Mouse (Mus musculus): Measurements from ENCODE around the gene Cd200r3. TPM values are rescaled to one million over a fixed set of nuclear protein-coding genes. Genes with fewer than 3 reads are reported as not detected.

The Cd200r3 gene
- polyA plus RNA-seq, 1 experiment from 2014 or later = not detected

- Histone ChIP-seq H3K9me3 (no peaks in the 10 kb centered on the region), H3K27ac (no peak overlapping the region), H3K4me3 (no peak overlapping the region), H3K36me3 (replicated peaks) (no peaks in the 10 kb centered on the region), H3K27me3 (replicated peaks) (no peaks in the 10 kb centered on the region), H3K9ac (no peak overlapping the region), H3K4me2 (no peak overlapping the region), H3K4me1 (no peaks in the 10 kb centered on the region)
- WGBS = 70% methylated on average over 1 of the region's 1 CpGs
- no peak for ATAC-seq (replicated peaks)
Measured at GRCm38 (mm10) chr16:44995111-44995510, 51.6 kb downstream of the Cd200r3 start.

- Histone ChIP-seq H3K9me3 (no peaks in the 10 kb centered on the region), H3K36me3 (replicated peaks) (no peaks in the 10 kb centered on the region), H3K9ac (no peak overlapping the region), H3K4me2 (no peak overlapping the region), H3K4me1 (no peaks in the 10 kb centered on the region), H3K27me3 (replicated peaks) (no peaks in the 10 kb centered on the region), H3K27ac (no peak overlapping the region), H3K4me3 (no peak overlapping the region)
- no peak for ATAC-seq (replicated peaks)
- WGBS = 95% methylated on average over 1 of the region's 1 CpGs
Measured at GRCm38 (mm10) chr16:44996701-44997100, 53.2 kb downstream of the Cd200r3 start.

GRCm38 (mm10) chr16:44999537-44999936 lies 56.1 kb downstream of the Cd200r3 start:
- no peak overlapping the region for H3K27ac ChIP-seq
- no peaks in the 10 kb centered on the region for H3K9me3 ChIP-seq
- H3K9ac ChIP-seq = no peak overlapping the region
- ATAC-seq (replicated peaks) = no peak
- WGBS = 74% methylated on average over 3 of the region's 3 CpGs
- no peak overlapping the region for H3K4me3 ChIP-seq
- no peaks in the 10 kb centered on the region for H3K27me3 ChIP-seq (replicated peaks)
- H3K4me2 ChIP-seq = no peak overlapping the region
- no peaks in the 10 kb centered on the region for H3K36me3 ChIP-seq (replicated peaks)
- H3K4me1 ChIP-seq = no peaks in the 10 kb centered on the region

- H3K27me3 ChIP-seq (replicated peaks) = no peaks in the 10 kb centered on the region
- no peaks in the 10 kb centered on the region for H3K36me3 ChIP-seq (replicated peaks)
- 74% methylated on average over 3 of the region's 3 CpGs for WGBS
- no peak overlapping the region for H3K4me2 ChIP-seq
- no peak for ATAC-seq (replicated peaks)
- no peak overlapping the region for H3K9ac ChIP-seq
- no peaks in the 10 kb centered on the region for H3K4me1 ChIP-seq
- no peak overlapping the region for H3K27ac ChIP-seq
- no peak overlapping the region for H3K4me3 ChIP-seq
- no peaks in the 10 kb centered on the region for H3K9me3 ChIP-seq
Measured at GRCm38 (mm10) chr16:45004443-45004842, 61.0 kb downstream of the Cd200r3 start.

- Histone ChIP-seq H3K4me3 (no peak overlapping the region), H3K27ac (no peak overlapping the region), H3K9me3 (no peaks in the 10 kb centered on the region), H3K27me3 (replicated peaks) (no peaks in the 10 kb centered on the region), H3K4me1 (no peaks in the 10 kb centered on the region), H3K4me2 (no peak overlapping the region), H3K36me3 (replicated peaks) (no peaks in the 10 kb centered on the region), H3K9ac (no peak overlapping the region)
- WGBS = 69% methylated on average over 3 of the region's 3 CpGs
- ATAC-seq (replicated peaks) = no peak
Measured at GRCm38 (mm10) chr16:45005280-45005679, 61.8 kb downstream of the Cd200r3 start.

GRCm38 (mm10) chr16:45006971-45007370 lies 63.5 kb downstream of the Cd200r3 start:
- H3K9ac ChIP-seq = no peak overlapping the region
- no peak overlapping the region for H3K4me3 ChIP-seq
- ATAC-seq (replicated peaks) = no peak
- H3K27me3 ChIP-seq (replicated peaks) = no peaks in the 10 kb centered on the region
- no peak overlapping the region for H3K4me2 ChIP-seq
- H3K27ac ChIP-seq = no peak overlapping the region
- H3K4me1 ChIP-seq = no peaks in the 10 kb centered on the region
- H3K36me3 ChIP-seq (replicated peaks) = no peaks in the 10 kb centered on the region
- WGBS = 79% methylated on average over 2 of the region's 2 CpGs
- H3K9me3 ChIP-seq = no peaks in the 10 kb centered on the region

- Histone ChIP-seq H3K4me1 (no peaks in the 10 kb centered on the region), H3K27me3 (replicated peaks) (no peaks in the 10 kb centered on the region), H3K4me2 (no peak overlapping the region), H3K9me3 (no peaks in the 10 kb centered on the region), H3K36me3 (replicated peaks) (no peaks in the 10 kb centered on the region), H3K4me3 (no peak overlapping the region), H3K9ac (no peak overlapping the region), H3K27ac (no peak overlapping the region)
- WGBS = 90% methylated on average over 4 of the region's 4 CpGs
- ATAC-seq (replicated peaks) = no peak
Measured at GRCm38 (mm10) chr16:45007807-45008206, 64.3 kb downstream of the Cd200r3 start.

- no peak for ATAC-seq (replicated peaks)
- Histone ChIP-seq H3K36me3 (replicated peaks) (no peaks in the 10 kb centered on the region), H3K4me1 (no peaks in the 10 kb centered on the region), H3K9me3 (no peaks in the 10 kb centered on the region), H3K27ac (no peak overlapping the region), H3K4me2 (no peak overlapping the region), H3K27me3 (replicated peaks) (no peaks in the 10 kb centered on the region), H3K4me3 (no peak overlapping the region), H3K9ac (no peak overlapping the region)
- WGBS = 38% methylated on average over 5 of the region's 5 CpGs
Measured at GRCm38 (mm10) chr16:45009634-45010033, 66.2 kb downstream of the Cd200r3 start.

GRCm38 (mm10) chr16:45015591-45015990 lies 72.1 kb downstream of the Cd200r3 start:
- H3K36me3 ChIP-seq (replicated peaks) = no peaks in the 10 kb centered on the region
- no peaks in the 10 kb centered on the region for H3K4me1 ChIP-seq
- no peaks in the 10 kb centered on the region for H3K9me3 ChIP-seq
- no peak for ATAC-seq (replicated peaks)
- H3K9ac ChIP-seq = no peak overlapping the region
- H3K4me3 ChIP-seq = no peak overlapping the region
- 87% methylated on average over 1 of the region's 1 CpGs for WGBS
- no peak overlapping the region for H3K4me2 ChIP-seq
- no peak overlapping the region for H3K27ac ChIP-seq
- H3K27me3 ChIP-seq (replicated peaks) = no peaks in the 10 kb centered on the region

GRCm38 (mm10) chr16:45016488-45016887 lies 73.0 kb downstream of the Cd200r3 start:
- WGBS = 85% methylated on average over 3 of the region's 3 CpGs
- H3K36me3 ChIP-seq (replicated peaks) = no peaks in the 10 kb centered on the region
- no peak overlapping the region for H3K4me3 ChIP-seq

GRCm38 (mm10) chr16:45018868-45019267 lies 75.4 kb downstream of the Cd200r3 start:
- Histone ChIP-seq H3K9me3 (no peaks in the 10 kb centered on the region), H3K4me1 (no peaks in the 10 kb centered on the region), H3K4me3 (no peak overlapping the region), H3K27me3 (replicated peaks) (no peaks in the 10 kb centered on the region), H3K27ac (no peak overlapping the region), H3K9ac (no peak overlapping the region), H3K36me3 (replicated peaks) (no peaks in the 10 kb centered on the region), H3K4me2 (no peak overlapping the region)
- ATAC-seq (replicated peaks) = no peak
- 87% methylated on average over 2 of the region's 2 CpGs for WGBS

More at GRCm38 (mm10) chr16:45016488-45016887, 73.0 kb downstream of the Cd200r3 start:
- no peaks in the 10 kb centered on the region for H3K9me3 ChIP-seq
- no peak overlapping the region for H3K27ac ChIP-seq
- H3K9ac ChIP-seq = no peak overlapping the region
- no peak overlapping the region for H3K4me2 ChIP-seq
- H3K4me1 ChIP-seq = no peaks in the 10 kb centered on the region
- H3K27me3 ChIP-seq (replicated peaks) = no peaks in the 10 kb centered on the region
- no peak for ATAC-seq (replicated peaks)

- Histone ChIP-seq H3K4me3 (no peak overlapping the region), H3K36me3 (replicated peaks) (no peaks in the 10 kb centered on the region), H3K9me3 (no peaks in the 10 kb centered on the region), H3K4me1 (no peaks in the 10 kb centered on the region), H3K27ac (no peak overlapping the region), H3K4me2 (no peak overlapping the region), H3K9ac (no peak overlapping the region), H3K27me3 (replicated peaks) (no peaks in the 10 kb centered on the region)
- ATAC-seq (replicated peaks) = no peak
- 81% methylated on average over 1 of the region's 1 CpGs for WGBS
Measured at GRCm38 (mm10) chr16:45020055-45020454, 76.6 kb downstream of the Cd200r3 start.

- no peak for ATAC-seq (replicated peaks)
- no peaks in the 10 kb centered on the region for H3K27me3 ChIP-seq (replicated peaks)
- H3K4me3 ChIP-seq = no peak overlapping the region
- H3K4me2 ChIP-seq = no peak overlapping the region
- no peak overlapping the region for H3K27ac ChIP-seq
- WGBS = 89% methylated on average over 2 of the region's 2 CpGs
- H3K4me1 ChIP-seq = no peaks in the 10 kb centered on the region
- no peak overlapping the region for H3K9ac ChIP-seq
- H3K36me3 ChIP-seq (replicated peaks) = no peaks in the 10 kb centered on the region
- H3K9me3 ChIP-seq = no peaks in the 10 kb centered on the region
Measured at GRCm38 (mm10) chr16:45020669-45021309, 77.3 kb downstream of the Cd200r3 start.
